In genomic region chr1:38836477-38836872, GRCm38 (mm10) we compare ENCODE assay signal across 7 mouse cellular contexts. TPM values are rescaled to one million over a fixed set of nuclear protein-coding genes. Genes with fewer than 3 reads are reported as not detected.
DNase-seq lines count a peak whose midpoint lies in the region; ATAC-seq and TF ChIP-seq lines count a peak whose summit lies in the region.

TSS of gene Lonrf2 (minus strand) at chr1:38836711.

- no peak within 1 kb of the TSS for H3K27ac ChIP-seq in ES-E14 (ENCODE audit: insufficient read depth, low read depth, low read length, poor library complexity, severe bottlenecking)
- no peak within 1 kb of the TSS for H3K27ac ChIP-seq in embryonic facial prominence, embryonic 11.5 days (replicated peaks; ENCODE audit: low read depth, low read length)
- H3K27ac ChIP-seq in hindbrain, embryonic 12.5 days, result peak within 1 kb of the TSS; percentile 93
- peak within 1 kb of the TSS; percentile 81 for H3K27ac ChIP-seq in limb, embryonic 10.5 days

- TF ChIP-seq CTCF in E14TG2a.4 (conservative IDR thresholded peaks at IDR 0.05; ENCODE audit: low read length), result no peak

- H3K9me3 ChIP-seq in E14TG2a.4 (ENCODE audit: low read length) (no peaks in the 10 kb centered on the region), ES-E14 (ENCODE audit: control insufficient read depth, insufficient read depth, low read depth, low read length) (no peaks in the 10 kb centered on the region)
- no peaks in the 10 kb centered on the region for H3K9me3 ChIP-seq in embryonic facial prominence, embryonic 11.5 days (replicated peaks; ENCODE audit: control insufficient read depth, low read length)
- H3K9me3 ChIP-seq in hindbrain, embryonic 12.5 days (replicated peaks), result no peaks in the 10 kb centered on the region
- H3K9me3 ChIP-seq in limb, embryonic 10.5 days (replicated peaks), result no peaks in the 10 kb centered on the region

- DNase-seq in ES-E14 (ENCODE audit: low read depth, low spot score), result no peak
- DNase-seq in embryonic facial prominence, embryonic 11.5 days (ENCODE audit: low spot score), result peak; percentile 55
- no peak for DNase-seq in limb, embryonic 10.5 days (ENCODE audit: low spot score)
- DNase-seq in retina, postnatal 1 day, result peak; percentile 90
- no peak for DNase-seq in urinary bladder, adult 2 months (ENCODE audit: low spot score)

- H3K27me3 ChIP-seq in E14TG2a.4 (ENCODE audit: insufficient read depth, low read length), result peaks cover 30% of the 10 kb centered on the region
- H3K27me3 ChIP-seq in embryonic facial prominence, embryonic 11.5 days (ENCODE audit: control insufficient read depth, insufficient read depth, low read length), result peaks cover 16% of the 10 kb centered on the region
- H3K27me3 ChIP-seq in hindbrain, embryonic 12.5 days, result peaks cover 36% of the 10 kb centered on the region
- H3K27me3 ChIP-seq in limb, embryonic 10.5 days (ENCODE audit: low read depth, poor library complexity, severe bottlenecking), result peaks cover 60% of the 10 kb centered on the region

- peak; percentile 73 for ATAC-seq in embryonic facial prominence, embryonic 11.5 days (replicated peaks; ENCODE audit: insufficient number of reproducible peaks, low FRiP score, low TSS enrichment, low read depth)
- ATAC-seq in hindbrain, embryonic 12.5 days (ENCODE audit: low FRiP score), result peak; percentile 87

- H3K36me3 ChIP-seq in E14TG2a.4 (ENCODE audit: insufficient read depth, low read length) (no peaks in the 10 kb centered on the region; the same call in 1 of the 2 replicates), ES-E14 (ENCODE audit: control insufficient read depth, insufficient read depth, low read length, poor library complexity, severe bottlenecking) (no peaks in the 10 kb centered on the region)
- H3K36me3 ChIP-seq in embryonic facial prominence, embryonic 11.5 days (replicated peaks; ENCODE audit: control insufficient read depth, insufficient read depth, low read depth, low read length), result no peaks in the 10 kb centered on the region
- 0 out of 2 replicates have a peak, but pooled peaks cover 3% of the 10 kb centered on the region for H3K36me3 ChIP-seq in hindbrain, embryonic 12.5 days
- no peaks in the 10 kb centered on the region for H3K36me3 ChIP-seq in limb, embryonic 10.5 days

- peak within 1 kb of the TSS; percentile 61 for H3K9ac ChIP-seq in ES-E14 (ENCODE audit: insufficient read depth, low read depth, low read length, poor library complexity, severe bottlenecking)
- peak within 1 kb of the TSS; percentile 79 for H3K9ac ChIP-seq in embryonic facial prominence, embryonic 11.5 days (replicated peaks; ENCODE audit: low read length)
- peak within 1 kb of the TSS; percentile 86 for H3K9ac ChIP-seq in hindbrain, embryonic 12.5 days

- under 1% methylated on average over 42 of the region's 47 CpGs for WGBS in embryonic facial prominence, embryonic 11.5 days
- 1% methylated on average over 37 of the region's 47 CpGs for WGBS in hindbrain, embryonic 12.5 days
- 1% methylated on average over 42 of the region's 47 CpGs for WGBS in limb, embryonic 10.5 days

- H3K4me1 ChIP-seq in E14TG2a.4 (replicated peaks; ENCODE audit: low read depth, low read length) (peaks cover 13% of the 10 kb centered on the region), ES-E14 (ENCODE audit: control insufficient read depth in 2 of 2, insufficient read depth in 2 of 2, low read length in 2 of 2, poor library complexity in 1 of 2) (peaks cover 0 to 3% of the 10 kb centered on the region in 2 experiments; a peak in 2 of 4 replicates)
- H3K4me1 ChIP-seq in embryonic facial prominence, embryonic 11.5 days (ENCODE audit: control insufficient read depth, insufficient read depth, low read length), result no peaks in the 10 kb centered on the region
- peaks cover 9% of the 10 kb centered on the region for H3K4me1 ChIP-seq in hindbrain, embryonic 12.5 days
- H3K4me1 ChIP-seq in limb, embryonic 10.5 days, result peaks cover 14% of the 10 kb centered on the region

- peak within 1 kb of the TSS; percentile 100 for H3K4me2 ChIP-seq in embryonic facial prominence, embryonic 11.5 days (ENCODE audit: low read depth, low read length)
- peak within 1 kb of the TSS; percentile 99 for H3K4me2 ChIP-seq in hindbrain, embryonic 12.5 days (replicated peaks)

- in situ Hi-C loops in ES-E14 (cut with MboI; ENCODE audit: low sequenced_read_pairs in 2 of 2, unreplicated experiment in 2 of 2), result no loop called here

- H3K4me3 ChIP-seq in E14TG2a.4 (replicated peaks; ENCODE audit: low read length) (peak within 1 kb of the TSS; percentile 83), ES-E14 (ENCODE audit: insufficient read depth in 1 of 2, low read depth in 1 of 2, low read length in 2 of 2, poor library complexity in 1 of 2, severe bottlenecking in 1 of 2) (peak within 1 kb of the TSS; percentile 68 to 77)
- peak within 1 kb of the TSS; percentile 58 for H3K4me3 ChIP-seq in embryonic facial prominence, embryonic 11.5 days (ENCODE audit: low read depth, low read length)
- H3K4me3 ChIP-seq in hindbrain, embryonic 12.5 days, result peak within 1 kb of the TSS; percentile 77
- H3K4me3 ChIP-seq in limb, embryonic 10.5 days, result peak within 1 kb of the TSS; percentile 73

TF ChIP-seq in ES-E14, 5 proteins besides CTCF, POLR2A, EP300 and RAD21:
- TF ChIP-seq CHD2 (IDR thresholded peaks at IDR 0.05; ENCODE audit: low read depth, low read length) (no peak), ZNF384 (IDR thresholded peaks at IDR 0.05; ENCODE audit: low read depth, low read length) (peak; percentile 81), ZC3H11A (IDR thresholded peaks at IDR 0.05; ENCODE audit: borderline replicate concordance, low read depth, low read length) (no peak), HCFC1 (IDR thresholded peaks at IDR 0.05; ENCODE audit: borderline replicate concordance, insufficient read depth, low read length) (no peak)

RNA-seq across cellular contexts. Expression of gene Lonrf2, which starts in this region (rescaled TPM):
- total RNA-seq in ES-E14 (2012; rRNA removed), result 0.69 and 1.5 TPM in 2 replicates
- polyA plus RNA-seq in embryonic facial prominence, embryonic 11.5 days (2014; fragmentation: Nextera tagmentation; extraction: Ambion mirVana), result 2.0 and 2.3 TPM in 2 replicates
- polyA plus RNA-seq in hindbrain, embryonic 12.5 days (2016; fragmentation: Nextera tagmentation; extraction: Ambion mirVana), result 7.6 and 8.2 TPM in 2 replicates
- polyA plus RNA-seq in limb, embryonic 10.5 days (2016; fragmentation: Nextera tagmentation; extraction: Ambion mirVana), result 0.38 and 0.50 TPM in 2 replicates
- 5.6 and 5.9 TPM in 2 replicates for polyA plus RNA-seq in urinary bladder, adult 2 months (2012; rRNA removed)

Comparison
In these comparisons a context has a peak if more than half of its experiments do, and no peak if none do; other contexts are left out.
1. DNase-seq: peak in embryonic facial prominence, embryonic 11.5 days (single experiment) and retina, postnatal 1 day (single experiment); none in ES-E14 (single experiment), limb, embryonic 10.5 days (single experiment) and urinary bladder, adult 2 months (single experiment).
2. H3K27ac ChIP-seq: peak in hindbrain, embryonic 12.5 days (single experiment) and limb, embryonic 10.5 days (single experiment); none in ES-E14 (single experiment) and embryonic facial prominence, embryonic 11.5 days (single experiment).
3. Peak in every context shown above with its lines, with median percentiles within 50 percentile points of each other: H3K4me3 ChIP-seq and H3K9ac ChIP-seq.